Mouse (Mus musculus) liver, embryonic 14.5 days (tissue): ENCODE measurements around the gene Marc2.

Experiments
- CTCF ChIP-seq: IDR thresholded peaks from 2 replicates; pipeline ENCODE4 v1.5.1; 2016; ENCODE audit warnings: antibody characterized with exemption, low read depth, control low read depth
- EP300 ChIP-seq: IDR thresholded peaks from 2 replicates; pipeline ENCODE4 v1.6.1; 2016; ENCODE audit warnings: antibody characterized with exemption, low read depth

- TF ChIP-seq CTCF (no peak), EP300 (no peak)
Measured at GRCm38 (mm10) chr1:184809578-184810001, 36.7 kb downstream of the Marc2 start.
